In the genomic region with DNA sequence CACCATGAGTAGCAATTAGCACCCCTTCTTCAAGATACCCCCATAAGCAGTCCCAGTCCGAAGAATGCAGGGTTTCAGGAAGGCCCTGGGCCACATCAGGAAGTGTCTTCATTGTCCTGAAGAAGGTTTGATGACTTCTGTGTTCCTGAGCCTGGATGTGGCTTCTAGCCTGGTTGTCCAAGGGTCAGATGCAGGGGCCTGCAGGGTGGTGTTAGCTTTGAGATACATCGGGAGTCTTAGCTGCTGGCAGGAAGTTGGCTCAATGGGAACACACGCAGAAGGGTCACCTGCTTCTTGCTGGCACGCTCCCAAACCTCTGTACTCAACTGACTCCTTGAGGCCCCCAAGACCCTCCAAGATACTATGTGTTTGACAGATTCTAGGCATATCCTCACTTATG, we compare ENCODE assay signal across 8 mouse cellular contexts. TPM values are rescaled to one million over a fixed set of nuclear protein-coding genes. Genes with fewer than 3 reads are reported as not detected.
DNase-seq lines count a peak whose midpoint lies in the region; ATAC-seq and TF ChIP-seq lines count a peak whose summit lies in the region.

No protein-coding gene starts in this region.

- peaks cover 60% of the 10 kb centered on the region for H3K4me1 ChIP-seq in lung, embryonic 15.5 days
- H3K4me1 ChIP-seq in forebrain, embryonic 10.5 days: peaks cover 56% of the 10 kb centered on the region
- H3K4me1 ChIP-seq in intestine, postnatal 0 days (replicated peaks; ENCODE audit: control insufficient read depth, insufficient read depth, low read length): peaks cover 26% of the 10 kb centered on the region
- peaks cover 14% of the 10 kb centered on the region for H3K4me1 ChIP-seq in neural tube, embryonic 14.5 days (ENCODE audit: control insufficient read depth, insufficient read depth, low read length)

- ATAC-seq in lung, embryonic 15.5 days (ENCODE audit: borderline replicate concordance, extremely low read depth, low FRiP score, low TSS enrichment): no peak
- ATAC-seq in intestine, postnatal 0 days: peak; percentile 34; the same call in 1 of the 2 replicates
- no peak for ATAC-seq in neural tube, embryonic 14.5 days (ENCODE audit: low read depth)

- no peak overlapping the region for H3K4me3 ChIP-seq in lung, embryonic 15.5 days
- peak overlapping the region; percentile 45; the same call in 1 of the 2 replicates for H3K4me3 ChIP-seq in forebrain, embryonic 10.5 days
- H3K4me3 ChIP-seq in intestine, postnatal 0 days (ENCODE audit: low read depth, low read length): no peak overlapping the region
- H3K4me3 ChIP-seq in neural tube, embryonic 14.5 days (ENCODE audit: low read depth, low read length): no peak overlapping the region

- 30% methylated on average over 4 of the region's 4 CpGs for WGBS in lung, embryonic 15.5 days
- 74% methylated on average over 4 of the region's 4 CpGs for WGBS in forebrain, embryonic 10.5 days
- 44% methylated on average over 4 of the region's 4 CpGs for WGBS in intestine, postnatal 0 days
- 72% methylated on average over 4 of the region's 4 CpGs for WGBS in neural tube, embryonic 14.5 days

- TF ChIP-seq CTCF in intestine, postnatal 0 days (IDR thresholded peaks at IDR 0.05; ENCODE audit: low read depth): no peak

- H3K9me3 ChIP-seq in lung, embryonic 15.5 days: no peaks in the 10 kb centered on the region
- no peaks in the 10 kb centered on the region for H3K9me3 ChIP-seq in forebrain, embryonic 10.5 days
- no peaks in the 10 kb centered on the region for H3K9me3 ChIP-seq in intestine, postnatal 0 days (ENCODE audit: control insufficient read depth)
- no peaks in the 10 kb centered on the region for H3K9me3 ChIP-seq in neural tube, embryonic 14.5 days (ENCODE audit: control insufficient read depth, low read length)

- H3K27ac ChIP-seq in lung, embryonic 15.5 days: peak overlapping the region; percentile 98
- peak overlapping the region; percentile 93 for H3K27ac ChIP-seq in forebrain, embryonic 10.5 days
- peak overlapping the region; percentile 79 for H3K27ac ChIP-seq in intestine, postnatal 0 days (ENCODE audit: low read depth, low read length)
- peak overlapping the region; percentile 49; the same call in 1 of the 2 replicates for H3K27ac ChIP-seq in neural tube, embryonic 14.5 days (ENCODE audit: low read depth, low read length)

- no peak overlapping the region for H3K9ac ChIP-seq in lung, embryonic 15.5 days
- H3K9ac ChIP-seq in intestine, postnatal 0 days (ENCODE audit: low read depth, low read length): peak overlapping the region; percentile 34; the same call in 1 of the 2 replicates
- no peak overlapping the region for H3K9ac ChIP-seq in neural tube, embryonic 14.5 days (replicated peaks; ENCODE audit: low read depth, low read length)

- DNase-seq in lung, postnatal 36 days: no peak
- no peak for DNase-seq in forebrain, embryonic 10.5 days (ENCODE audit: extremely low spot score, low spot score)
- no peak for DNase-seq in left cerebral cortex, adult 8-10 months (ENCODE audit: low spot score in 2 of 2)
- DNase-seq in adrenal gland, postnatal 25 days: no peak
- no peak for DNase-seq in gastrocnemius, adult 18-20 months (ENCODE audit: low spot score)

- no peaks in the 10 kb centered on the region for H3K27me3 ChIP-seq in lung, embryonic 15.5 days
- H3K27me3 ChIP-seq in forebrain, embryonic 10.5 days (ENCODE audit: poor library complexity, severe bottlenecking): no peaks in the 10 kb centered on the region
- no peaks in the 10 kb centered on the region for H3K27me3 ChIP-seq in intestine, postnatal 0 days (replicated peaks; ENCODE audit: control insufficient read depth, insufficient read depth, low read length)
- no peaks in the 10 kb centered on the region for H3K27me3 ChIP-seq in neural tube, embryonic 14.5 days (ENCODE audit: control insufficient read depth, insufficient read depth, low read length)

- peak overlapping the region; percentile 44; the same call in 1 of the 2 replicates for H3K4me2 ChIP-seq in lung, embryonic 15.5 days
- no peak overlapping the region for H3K4me2 ChIP-seq in intestine, postnatal 0 days (replicated peaks; ENCODE audit: low read depth)
- no peak overlapping the region for H3K4me2 ChIP-seq in neural tube, embryonic 14.5 days (ENCODE audit: low read depth, low read length)

- no peaks in the 10 kb centered on the region for H3K36me3 ChIP-seq in lung, embryonic 15.5 days
- H3K36me3 ChIP-seq in forebrain, embryonic 10.5 days (replicated peaks): no peaks in the 10 kb centered on the region
- H3K36me3 ChIP-seq in intestine, postnatal 0 days (ENCODE audit: control insufficient read depth, insufficient read depth): no peaks in the 10 kb centered on the region
- H3K36me3 ChIP-seq in neural tube, embryonic 14.5 days (ENCODE audit: control insufficient read depth, insufficient read depth, low read length): no peaks in the 10 kb centered on the region

RNA-seq across cellular contexts. Expression of gene Ccnd3, which starts 17.7 kb away (rescaled TPM):
- polyA plus RNA-seq in lung, embryonic 15.5 days (2015; fragmentation: Nextera tagmentation; extraction: Ambion mirVana): 286 and 294 TPM in 2 replicates
- 296 and 313 TPM in 2 replicates for polyA plus RNA-seq in forebrain, embryonic 10.5 days (2016; fragmentation: Nextera tagmentation; extraction: Ambion mirVana)
- 175 and 180 TPM in 2 replicates for polyA plus RNA-seq in intestine, postnatal 0 days (2015; fragmentation: Nextera tagmentation; extraction: Ambion mirVana)
- polyA plus RNA-seq in neural tube, embryonic 14.5 days (2014; fragmentation: Nextera tagmentation; extraction: Ambion mirVana): 49.1 and 72.4 TPM in 2 replicates
- total RNA-seq in left cerebral cortex, adult 8-10 months (2022): 10 to 100 TPM; 28.2 to 33.4 (median 30.8) TPM
- 385 and 429 TPM in 2 replicates for total RNA-seq in adrenal gland, postnatal 25 days (2021)
- 10 to 100 TPM; 18.5 to 20.1 TPM for total RNA-seq in gastrocnemius, adult 18-20 months (2021)

RNA-seq across cellular contexts. Expression of gene Taf8, which starts 20.4 kb away (rescaled TPM):
- 25.6 and 32.3 TPM in 2 replicates for polyA plus RNA-seq in lung, embryonic 15.5 days (2015; fragmentation: Nextera tagmentation; extraction: Ambion mirVana)
- polyA plus RNA-seq in forebrain, embryonic 10.5 days (2016; fragmentation: Nextera tagmentation; extraction: Ambion mirVana): 32.5 and 33.3 TPM in 2 replicates
- 8.3 and 9.2 TPM in 2 replicates for polyA plus RNA-seq in intestine, postnatal 0 days (2015; fragmentation: Nextera tagmentation; extraction: Ambion mirVana)
- 16.4 and 17.1 TPM in 2 replicates for polyA plus RNA-seq in neural tube, embryonic 14.5 days (2014; fragmentation: Nextera tagmentation; extraction: Ambion mirVana)
- total RNA-seq in left cerebral cortex, adult 8-10 months (2022): 10 to 100 TPM; 17.6 to 22.3 (median 19.1) TPM
- 21.1 and 25.7 TPM in 2 replicates for total RNA-seq in adrenal gland, postnatal 25 days (2021)
- total RNA-seq in gastrocnemius, adult 18-20 months (2021): 10 to 100 TPM in 1 of 2 experiments, 1 to 10 TPM in 1; 9.2 to 12.1 TPM
